Mouse (Mus musculus) lung, postnatal 4 days (tissue): ENCODE results near the gene Atp6v1e1.
A peak's percentile ranks its signal among the peaks of the same experiment; 100 is the strongest.
"Not testable (repeated sequence)": the region's sequence is repeated elsewhere in the genome, so short reads cannot be mapped to it uniquely, and the experiment has no call there.

Source experiments
- DNase-seq, 2 experiments: peaks; one replicate each; pipeline ENCODE4 v3.0.0; 2021

Gene Atp6v1e1

DNA sequence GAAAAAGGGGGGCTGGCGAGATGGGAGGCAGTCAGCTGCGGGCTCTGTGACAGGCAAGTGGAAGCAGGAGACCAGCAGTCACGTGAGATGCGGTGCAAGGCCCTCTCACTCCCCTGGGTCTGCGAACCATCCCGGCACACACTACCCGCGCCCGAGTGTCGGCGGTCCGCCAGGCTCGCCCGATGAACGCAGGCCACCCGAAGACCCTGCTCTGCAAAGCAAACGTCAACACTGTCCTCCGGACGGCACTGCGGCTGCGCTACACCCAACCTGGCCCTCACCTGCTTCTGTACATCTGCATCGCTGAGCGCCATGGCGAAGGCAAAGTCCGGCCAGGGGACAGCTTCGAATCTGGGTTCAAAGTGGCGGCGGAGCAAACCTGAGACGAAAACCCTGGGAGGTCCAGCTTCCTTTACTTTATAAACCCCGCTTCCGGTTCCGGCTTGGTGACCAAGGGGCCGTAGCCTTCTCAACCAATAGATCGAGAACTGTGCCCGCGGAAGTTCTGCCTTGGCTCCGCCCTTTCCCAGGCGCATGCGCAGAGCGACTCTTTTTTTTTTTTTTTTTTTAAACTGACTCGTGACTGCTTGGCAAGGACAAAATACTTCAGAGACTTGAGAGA lies at the start of gene Atp6v1e1:
Atp6v1e1 (minus strand) TSS at position 487 of the 622 bp plus-strand sequence.
- DNase-seq = peak; percentile 95 to 97

DNA sequence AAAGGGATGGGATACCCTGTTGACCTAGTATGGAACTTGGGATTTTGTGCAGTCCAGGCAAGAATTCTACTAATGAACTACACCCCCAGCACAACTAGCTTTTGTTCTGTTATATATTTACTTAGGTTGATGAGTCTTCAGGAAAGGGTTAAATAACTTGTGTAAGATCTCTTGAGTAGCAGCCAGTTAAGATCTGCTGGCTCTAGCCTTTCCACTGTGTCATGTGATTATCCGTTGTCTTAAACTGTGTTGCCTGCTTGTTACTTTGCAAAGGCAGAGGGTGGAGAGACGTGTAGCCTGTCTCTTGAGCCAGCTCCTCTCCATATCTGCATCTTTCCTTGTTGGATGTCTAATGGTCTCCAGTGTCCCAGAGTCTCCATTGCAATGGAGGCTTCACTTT lies 48.7 kb upstream of the Atp6v1e1 start:
- DNase-seq = no peak

DNA sequence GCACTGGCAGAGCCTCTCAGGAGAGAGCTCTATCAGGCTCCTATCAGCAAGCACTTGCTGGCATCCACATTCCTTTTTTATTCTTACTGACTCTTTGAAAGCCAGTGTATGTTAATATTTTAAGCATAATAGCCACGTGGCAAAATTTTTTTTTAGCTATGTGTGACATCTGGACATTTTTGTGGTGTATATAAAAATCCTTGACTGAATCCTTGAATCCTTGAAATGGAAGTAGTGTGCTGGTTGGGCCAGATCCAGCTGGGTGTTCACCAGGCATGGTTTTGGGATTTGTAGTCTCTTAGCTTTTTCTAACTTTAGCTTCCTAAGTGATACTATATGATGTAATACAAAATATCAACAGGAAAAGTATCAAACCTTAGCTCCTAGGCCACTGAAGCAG lies 46.2 kb upstream of the Atp6v1e1 start:
- no peak for DNase-seq

DNA sequence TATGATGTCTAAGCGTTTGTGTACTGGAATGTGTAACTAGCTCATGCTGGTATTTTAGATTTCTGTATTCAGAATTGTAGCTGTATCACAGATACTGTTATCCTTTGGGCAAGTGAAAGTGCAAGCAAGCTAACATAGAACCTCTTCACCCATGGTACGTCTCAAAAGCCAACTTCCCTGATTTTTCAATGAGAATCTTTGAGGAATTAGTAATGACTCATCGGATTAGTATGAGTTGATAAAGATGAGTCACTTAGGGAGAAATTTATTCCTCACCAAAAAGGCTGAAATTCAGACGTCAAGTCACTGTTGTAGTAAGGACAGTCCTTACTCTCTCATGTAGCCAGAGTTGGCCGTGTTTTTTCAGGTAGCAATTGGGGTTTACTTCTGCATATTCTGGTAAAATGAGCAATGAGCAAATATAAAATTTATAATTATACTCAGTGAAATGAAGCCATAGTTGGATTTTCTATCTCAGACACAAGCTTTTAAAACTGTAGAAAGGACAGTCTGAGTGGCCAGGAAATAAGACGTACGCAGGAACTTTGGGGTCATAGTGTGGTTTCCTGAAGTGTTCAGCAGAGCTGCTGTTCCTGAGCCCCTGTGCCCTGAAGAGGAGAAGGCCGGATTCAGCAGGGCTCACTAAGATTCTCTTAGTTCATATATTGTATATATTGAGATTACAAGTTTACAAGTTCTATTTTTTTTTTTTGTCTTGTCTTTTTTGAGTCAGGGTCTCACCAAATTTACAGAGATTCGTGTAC lies 43.6 kb upstream of the Atp6v1e1 start:
- no peak for DNase-seq

DNA sequence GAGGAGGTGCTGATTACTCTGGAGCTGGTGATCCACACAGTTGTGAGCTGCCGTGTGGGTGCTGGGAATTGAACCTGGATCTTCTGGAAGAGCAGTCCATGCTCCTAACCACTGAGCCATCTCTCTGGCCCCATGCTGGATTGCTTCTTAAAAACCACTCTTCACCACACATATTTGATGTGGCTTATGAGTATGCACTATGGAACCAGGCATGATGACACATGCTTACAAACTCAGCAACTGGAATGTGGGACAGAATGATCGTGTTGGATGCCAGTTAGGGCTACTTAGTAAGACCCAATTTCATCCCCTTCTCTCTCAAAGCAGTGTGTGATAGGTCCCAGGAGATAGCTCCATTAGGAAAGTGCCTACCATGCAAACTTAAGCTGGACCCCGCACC lies 37.5 kb upstream of the Atp6v1e1 start:
- DNase-seq = no peak

DNA sequence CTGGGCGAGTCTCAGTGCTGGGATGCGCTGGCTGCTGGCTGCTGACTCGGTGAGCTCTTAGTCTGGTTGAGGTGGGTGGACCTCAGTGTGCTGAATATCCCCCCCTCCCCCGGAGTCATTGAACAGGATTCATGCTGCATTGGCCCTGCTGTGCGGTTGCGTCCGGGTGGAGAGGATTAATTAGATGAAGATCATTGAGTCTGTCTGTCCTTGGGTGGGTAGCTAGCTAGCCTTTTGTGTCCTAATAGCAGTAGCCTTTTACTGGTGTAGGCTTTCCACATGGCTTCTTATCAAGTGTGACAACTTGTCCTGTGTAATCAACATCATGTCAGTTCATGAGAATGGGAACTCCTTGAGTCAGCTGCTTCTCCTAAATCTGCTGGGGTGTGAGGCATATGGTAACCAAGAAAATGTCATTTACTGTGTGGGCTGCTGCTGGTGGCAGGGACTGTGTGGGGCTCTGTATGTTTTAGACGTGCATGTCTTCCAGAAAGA lies 35.7 kb upstream of the Atp6v1e1 start:
- no peak for DNase-seq

DNA sequence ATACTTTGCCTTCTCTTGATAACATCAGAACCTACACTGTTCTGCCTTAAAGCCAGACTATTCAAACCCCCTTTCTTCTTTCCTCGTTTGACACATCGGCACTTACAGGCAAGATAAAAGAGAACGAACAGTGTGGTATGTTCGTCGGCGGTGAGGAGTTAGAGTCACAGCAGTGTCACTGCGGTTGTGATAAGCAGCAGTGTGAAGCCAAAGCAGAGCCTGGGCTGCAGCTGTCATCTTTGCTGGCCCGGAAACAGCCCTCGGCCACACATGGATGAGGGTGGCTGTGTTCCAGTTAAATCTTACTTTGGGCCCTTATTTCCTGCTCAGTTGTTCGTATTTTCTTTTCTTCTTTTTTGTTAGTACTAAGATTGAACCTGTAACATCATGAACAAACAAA lies 31.8 kb upstream of the Atp6v1e1 start:
- no peak for DNase-seq

DNA sequence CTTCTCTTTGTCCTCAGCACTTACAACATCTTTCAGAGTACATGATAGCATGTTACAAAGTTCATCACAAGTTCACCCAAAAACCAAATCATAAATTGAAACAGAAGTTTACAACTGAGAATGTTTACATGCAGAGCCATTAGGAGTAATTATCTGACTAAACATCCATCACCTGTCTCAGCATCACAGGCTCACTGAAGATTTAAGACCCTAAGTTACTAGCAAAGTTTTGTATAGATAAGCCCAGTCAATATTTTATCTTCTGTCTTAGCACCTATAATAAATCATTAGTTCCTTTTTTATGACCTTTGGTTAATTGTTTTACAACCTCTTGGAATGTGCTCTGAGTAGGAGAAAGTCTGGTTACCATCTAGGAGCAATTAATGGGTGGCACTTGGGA lies 28.1 kb upstream of the Atp6v1e1 start:
- DNase-seq = not testable (repeated sequence)

DNA sequence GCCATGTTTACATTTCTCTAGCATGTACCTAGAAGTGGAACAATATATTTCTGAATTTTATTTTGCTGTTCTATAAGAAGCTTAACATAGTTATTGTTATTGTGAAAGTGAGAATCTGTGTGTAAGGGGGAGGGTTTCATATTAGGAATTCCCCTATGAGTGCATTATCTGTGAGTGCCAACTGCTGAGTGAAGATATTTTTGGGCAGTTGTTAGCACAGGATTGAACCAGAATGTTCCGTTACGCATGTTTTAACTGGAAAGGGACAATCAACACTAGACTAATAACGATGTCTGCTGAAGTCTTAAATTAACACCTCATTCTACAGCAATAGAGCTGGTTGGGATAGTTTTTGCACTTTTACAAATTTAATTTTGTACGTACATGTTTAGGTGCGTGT lies 19.2 kb upstream of the Atp6v1e1 start:
- no peak for DNase-seq

DNA sequence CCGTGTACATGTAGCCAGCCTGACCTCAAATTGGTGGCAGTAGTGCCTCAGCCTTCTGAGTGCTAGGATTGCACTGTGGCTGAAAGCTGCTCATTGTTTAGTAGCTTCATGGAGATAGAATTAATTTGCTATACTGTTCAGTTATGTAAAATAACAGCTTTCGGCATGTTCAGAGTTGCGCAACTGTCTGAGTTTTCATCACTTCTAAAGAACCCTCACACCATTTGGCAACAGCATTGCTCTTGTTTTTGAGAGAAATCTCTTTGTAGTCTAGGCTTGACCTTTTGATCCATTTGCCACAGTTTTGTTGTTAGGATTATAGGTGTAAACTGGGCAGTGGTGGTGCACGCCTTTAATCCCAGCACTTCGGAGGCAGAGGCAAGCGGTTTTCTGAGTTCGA lies 17.7 kb upstream of the Atp6v1e1 start:
- DNase-seq = no peak

DNA sequence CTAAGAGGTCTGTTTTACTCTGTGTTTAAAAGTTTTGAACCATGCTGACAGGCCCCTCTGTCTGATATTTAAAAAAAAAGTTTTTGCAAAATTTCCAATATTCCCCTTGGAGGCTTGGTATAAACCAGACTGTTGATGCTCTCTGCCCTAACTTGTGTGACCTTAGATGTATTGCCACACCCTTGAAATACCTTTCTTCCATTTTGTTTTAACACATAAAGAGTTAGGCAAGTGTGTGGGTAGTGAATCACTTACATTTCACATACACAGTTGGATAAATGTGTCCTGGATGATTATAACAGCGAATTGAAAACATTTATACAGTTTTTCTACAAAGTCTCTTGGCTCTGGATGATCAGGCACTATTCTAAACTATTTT lies 14.5 kb upstream of the Atp6v1e1 start:
- DNase-seq = no peak

DNA sequence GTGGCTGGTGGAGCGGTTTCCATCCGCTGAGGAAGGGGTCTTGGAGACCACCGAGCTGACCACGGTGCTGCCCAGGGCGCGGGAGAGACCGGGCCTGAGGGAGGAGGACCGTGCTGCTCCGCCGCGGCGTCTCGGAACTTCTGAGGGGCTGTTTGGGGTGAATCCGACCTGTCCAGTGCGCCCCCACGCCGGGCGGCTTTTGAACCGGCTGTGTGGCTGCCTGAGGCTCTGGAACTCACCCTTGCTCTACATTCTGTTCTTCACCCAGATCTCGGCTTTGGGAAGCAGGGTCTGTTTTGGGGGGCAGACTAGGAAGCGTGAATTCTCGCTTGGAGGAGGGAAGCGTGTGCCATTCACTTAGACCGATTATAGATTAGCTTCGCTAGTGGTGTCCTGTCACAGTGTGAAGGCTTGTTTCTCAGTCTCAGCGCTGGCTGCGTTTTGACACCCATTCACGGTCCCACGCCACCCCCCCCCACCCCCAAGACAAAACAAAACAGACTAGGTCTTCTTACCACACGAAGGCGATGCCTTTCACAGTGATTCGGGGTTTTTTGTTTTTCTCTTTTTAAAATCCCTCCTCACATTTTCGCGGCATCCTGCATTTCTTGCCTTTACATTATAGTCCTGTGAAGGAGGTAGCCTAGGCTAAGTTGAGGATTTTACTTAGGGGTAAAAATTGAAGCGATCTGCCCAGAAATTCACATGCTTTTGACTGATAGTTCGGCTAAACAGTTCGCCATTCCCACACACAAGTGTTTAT lies 14.0 kb upstream of the Atp6v1e1 start:
- DNase-seq = no peak

DNA sequence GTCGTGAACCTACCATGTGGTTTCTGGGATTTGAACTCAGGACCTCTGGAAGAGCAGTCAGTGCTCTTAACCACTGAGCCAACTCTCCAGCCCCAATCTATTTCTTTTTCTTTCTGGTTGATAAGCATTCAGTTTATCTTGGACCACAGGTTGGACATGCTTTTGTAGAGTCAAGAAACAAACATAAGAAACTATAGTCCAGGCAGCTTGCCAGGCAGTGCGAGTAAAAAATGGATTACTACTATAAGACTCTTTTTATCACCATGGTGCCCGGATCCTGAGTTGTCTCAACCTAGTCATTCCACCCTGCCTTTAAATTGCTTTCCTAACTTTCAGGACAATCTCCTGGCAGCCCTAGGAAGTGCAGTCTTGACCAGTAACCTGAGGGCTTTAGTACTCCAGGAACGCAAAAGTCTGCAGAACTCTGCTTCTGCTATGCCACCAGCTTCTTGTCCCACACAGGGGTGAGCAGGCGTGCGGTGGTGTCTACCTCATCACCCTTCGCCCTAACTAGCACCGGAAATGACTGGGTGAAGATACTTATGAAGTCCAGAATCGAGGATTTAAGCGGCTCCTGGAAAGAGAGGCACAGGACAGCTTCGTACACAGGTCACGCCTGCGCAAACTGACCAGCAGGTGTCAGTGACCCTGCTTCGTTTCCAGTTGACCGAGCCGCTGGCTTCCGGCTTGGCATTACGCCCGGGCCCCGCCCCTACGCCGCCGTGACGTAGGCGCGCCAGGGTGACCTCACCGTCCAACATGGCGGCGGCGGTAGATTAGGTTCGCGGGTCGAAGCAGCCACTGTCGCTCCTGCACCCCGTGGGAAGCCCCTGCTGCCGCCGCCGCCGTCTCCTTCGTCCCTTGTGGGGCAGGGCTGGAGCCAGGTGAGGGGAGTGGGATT lies 13.1 kb upstream of the Atp6v1e1 start, which contains the start of gene Bcl2l13:
Bcl2l13 (plus strand) TSS at position 739 of the 901 bp plus-strand sequence.
- peak; percentile 97 to 99 for DNase-seq

DNA sequence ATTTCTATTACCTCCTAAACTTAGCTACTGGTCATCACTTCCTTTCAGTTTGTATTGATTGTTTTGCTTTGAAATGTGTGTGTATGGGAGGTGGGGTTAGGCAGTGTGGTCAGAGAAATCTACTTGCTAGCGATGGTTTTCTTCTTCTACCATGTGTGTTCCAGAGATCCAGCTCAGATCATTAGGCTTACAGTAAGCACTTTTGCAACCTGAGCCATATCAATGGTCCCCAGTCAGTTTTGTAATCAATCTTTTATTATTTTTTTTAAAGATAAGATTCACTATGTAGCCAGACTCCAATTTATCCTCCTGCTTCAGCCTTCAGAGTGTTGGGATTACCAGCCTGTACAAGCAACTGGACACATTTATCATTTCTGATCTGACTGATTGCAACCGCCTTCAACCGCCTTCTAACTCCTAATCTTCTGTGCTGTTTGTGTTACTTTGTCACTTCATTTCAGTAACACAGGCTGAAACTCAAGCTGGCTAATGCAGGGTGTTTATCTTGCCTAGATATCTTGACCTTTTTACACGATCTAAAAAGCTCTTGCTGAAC lies 12.3 kb upstream of the Atp6v1e1 start:
- no peak for DNase-seq

DNA sequence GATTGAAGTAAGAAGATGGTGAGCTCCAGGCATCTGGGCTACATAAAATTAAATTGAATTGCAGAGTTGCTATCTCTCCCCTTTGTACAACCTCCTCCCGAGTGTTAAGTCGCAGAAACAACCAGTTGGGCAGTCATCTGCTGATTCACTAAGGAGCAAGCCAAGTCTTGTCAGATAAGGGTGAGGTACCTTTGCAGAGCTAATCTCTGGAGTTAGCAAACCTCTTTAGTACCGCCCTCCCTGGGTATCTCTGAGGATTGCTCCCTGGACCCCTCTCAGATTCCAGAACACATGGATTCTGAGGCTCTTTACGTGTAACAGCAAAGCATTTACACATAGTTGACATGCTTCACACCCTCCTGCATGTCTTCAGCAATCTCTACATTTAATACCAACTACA lies 9.5 kb upstream of the Atp6v1e1 start:
- DNase-seq = no peak

DNA sequence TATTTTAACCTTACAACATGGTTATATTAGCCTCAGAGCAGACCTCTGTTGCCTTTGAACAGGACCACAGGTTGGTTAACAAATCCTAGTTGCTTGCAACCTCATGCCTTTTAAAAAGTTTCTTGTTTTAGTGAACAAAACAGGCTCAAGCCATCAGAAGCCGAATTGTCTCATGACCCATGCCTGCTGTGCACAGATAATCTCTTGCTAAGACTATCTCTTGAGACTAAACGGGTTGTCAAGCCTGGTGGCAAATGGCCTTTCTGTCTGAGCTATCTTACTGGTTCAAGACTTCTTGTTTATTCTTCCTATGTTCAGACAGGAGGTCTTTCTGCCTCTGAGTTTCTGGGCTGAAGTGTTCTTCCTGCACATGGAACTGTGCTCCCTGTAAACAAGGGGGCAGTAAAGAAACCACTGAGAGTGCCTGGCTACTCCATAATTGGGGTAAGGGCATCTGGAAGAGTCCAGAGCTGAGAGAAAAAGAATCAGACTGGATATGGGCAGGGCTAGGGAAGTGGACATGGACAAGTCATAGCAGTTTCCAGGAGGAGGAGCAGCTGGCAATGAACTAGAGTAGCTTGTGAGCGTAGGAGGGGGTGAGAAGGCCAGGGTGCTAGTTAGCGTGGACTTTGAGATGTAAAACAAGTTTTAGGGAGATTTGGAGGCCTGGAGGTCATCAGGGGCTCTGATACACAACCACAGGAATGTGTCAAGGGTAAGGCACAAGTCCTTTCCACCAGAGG lies 8.4 kb upstream of the Atp6v1e1 start:
- no peak for DNase-seq

DNA sequence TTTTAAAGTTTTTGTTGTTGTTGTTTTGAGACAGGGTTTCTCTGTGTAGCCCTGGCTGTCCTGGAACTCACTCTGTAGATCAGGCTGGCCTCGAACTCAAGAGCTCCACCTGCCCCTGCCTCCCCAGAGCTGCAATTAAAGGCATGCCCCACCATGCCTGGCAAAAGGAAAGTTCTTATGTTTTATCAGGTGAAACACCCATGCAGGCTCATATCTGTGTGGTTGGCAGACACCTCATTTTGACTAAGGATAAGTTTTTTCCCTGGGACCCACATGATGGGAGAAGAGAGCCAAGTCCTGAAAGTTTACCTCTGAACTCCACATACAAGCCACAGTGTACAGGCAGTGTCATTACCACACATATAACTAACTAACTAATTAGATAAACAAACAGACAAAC lies 7.5 kb upstream of the Atp6v1e1 start:
- no peak for DNase-seq

DNA sequence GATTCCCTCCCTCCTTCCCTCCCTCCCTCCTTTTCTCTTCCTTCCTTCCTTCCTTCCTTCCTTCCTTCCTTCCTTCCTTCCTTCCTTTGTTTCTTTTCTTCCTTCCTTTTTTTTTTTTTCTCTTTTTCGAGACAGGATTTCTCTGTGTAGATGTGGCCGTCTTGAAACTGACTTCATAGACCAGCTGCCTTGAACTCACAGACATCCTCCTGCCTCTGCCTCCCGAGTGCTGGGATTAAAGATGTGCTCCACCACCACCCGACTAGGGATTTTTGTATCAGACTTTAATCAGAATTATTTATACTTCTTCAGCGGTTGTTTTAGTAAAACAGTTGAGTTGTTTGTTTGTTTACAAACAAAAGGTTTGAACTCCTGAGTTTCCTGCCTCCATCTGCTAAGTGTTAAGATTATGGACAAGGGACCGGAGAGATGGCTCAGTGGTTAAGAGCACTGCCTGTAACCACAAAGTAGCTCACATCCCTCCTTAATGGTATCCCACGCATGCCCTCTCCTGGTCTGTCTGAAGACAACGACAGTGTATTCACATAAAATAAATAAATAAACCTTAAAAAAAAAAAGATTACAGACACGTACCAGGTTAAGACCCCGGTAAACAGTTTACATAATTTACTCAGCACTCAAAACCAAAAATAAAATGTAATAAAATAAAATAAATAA lies 483 bp upstream of the Atp6v1e1 start:
- DNase-seq = peak in 1 of 2 experiments; percentile 13

DNA sequence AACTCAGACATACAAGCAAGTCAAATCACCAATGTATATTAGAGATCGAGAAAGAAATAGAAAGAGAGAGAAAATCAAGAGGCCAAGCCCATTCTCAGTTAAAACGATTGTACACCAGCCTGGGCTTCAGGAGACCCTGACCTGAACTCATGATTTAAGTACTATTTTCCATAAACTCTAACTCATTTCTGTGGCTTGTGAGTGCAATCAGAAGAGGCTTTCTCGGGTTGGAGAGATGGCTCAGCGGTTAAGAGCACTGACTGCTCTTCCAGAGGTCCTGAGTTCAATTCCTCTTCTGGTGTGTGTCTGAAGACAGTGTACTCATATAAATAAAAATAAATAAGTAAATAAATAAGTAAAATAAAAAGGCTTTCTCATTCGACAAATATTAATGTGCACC lies 878 bp downstream of the Atp6v1e1 start:
- no peak for DNase-seq

DNA sequence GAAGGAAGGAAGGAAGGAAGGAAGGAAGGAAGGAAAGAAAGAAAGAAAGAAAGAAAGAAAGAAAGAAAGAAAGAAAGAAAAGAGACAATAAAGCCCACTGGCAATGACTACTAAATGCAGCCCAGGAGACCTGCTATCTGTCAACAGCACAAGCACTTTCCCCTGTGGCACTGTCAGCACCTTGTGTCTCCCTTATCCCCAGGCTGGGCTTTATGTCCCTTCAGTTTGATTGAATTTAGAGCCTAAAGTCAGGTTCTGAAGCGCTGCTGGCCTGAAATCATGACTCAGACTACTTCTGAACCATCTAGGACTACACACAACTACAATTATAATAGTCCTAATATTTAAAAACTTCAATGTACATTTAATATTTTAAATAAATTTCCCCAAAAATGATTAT lies 1.7 kb downstream of the Atp6v1e1 start:
- DNase-seq = no peak

DNA sequence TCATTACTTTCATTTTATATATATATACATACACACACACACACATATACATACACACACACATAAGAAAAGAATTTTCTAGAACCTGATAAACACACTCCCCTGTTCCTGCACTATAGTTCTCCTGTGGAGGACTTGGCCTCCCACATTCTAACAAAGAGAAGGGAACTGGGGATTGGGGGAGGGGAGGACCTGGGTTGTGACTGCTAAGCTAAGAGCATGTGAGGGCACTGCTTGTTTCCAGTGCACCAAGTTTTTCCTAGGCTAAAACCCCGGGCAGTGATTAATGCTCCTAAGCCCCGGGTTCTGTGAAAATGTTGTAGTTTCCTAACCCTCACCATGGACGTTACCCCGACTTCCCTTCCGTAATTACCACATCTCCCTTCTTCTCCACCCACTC lies 2.4 kb downstream of the Atp6v1e1 start:
- peak in 1 of 2 experiments; percentile 35 for DNase-seq
